Mouse (Mus musculus) embryonic fibroblast, embryonic 13.5 days (primary cell): ENCODE results near the gene Ngef.

Source experiments
- CTCF ChIP-seq: IDR thresholded peaks from 2 replicates; pipeline ENCODE4 v1.5.1; 2011; ENCODE audit warnings: mild to moderate bottlenecking, control low read depth, low read length, moderate library complexity, borderline replicate concordance; ENCODE audit not compliant: insufficient read depth
- POLR2A ChIP-seq: IDR thresholded peaks from 2 replicates; pipeline ENCODE4 v1.6.1; 2011; ENCODE audit warnings: low read depth, mild to moderate bottlenecking, control low read depth, low read length, moderate library complexity

GRCm38 (mm10) chr1:87565760-87566159 lies 7.9 kb downstream of the Ngef start:
- TF ChIP-seq CTCF (no peak), POLR2A (no peak)
